Mouse (Mus musculus) cerebellum, adult 2 months (tissue): ENCODE results near the gene Robo4. TPM values are rescaled to one million over a fixed set of nuclear protein-coding genes. Genes with fewer than 3 reads are reported as not detected.
A peak's percentile ranks its signal among the peaks of the same experiment; 100 is the strongest.

Experiments used
- DNase-seq, 2 experiments: peaks; one replicate each; pipeline ENCODE4 v3.0.0; 2021
- H3K27ac ChIP-seq: fragments of 200-500 bp; 2 replicates; pipeline ENCODE4 v1.5.1; 2012; ENCODE audit warnings: low read length, control low read depth, inconsistent platforms; ENCODE audit not compliant: insufficient read depth
- H3K27me3 ChIP-seq: fragments of 200-500 bp; 2 replicates; pipeline ENCODE4 v1.6.1; 2012; ENCODE audit warnings: inconsistent platforms, mild to moderate bottlenecking, low read length, moderate library complexity; ENCODE audit not compliant: control insufficient read depth, insufficient read depth
- H3K4me1 ChIP-seq: fragments of 200-500 bp; 2 replicates; pipeline ENCODE4 v1.6.1; 2011; ENCODE audit warnings: low read length; ENCODE audit not compliant: control insufficient read depth, insufficient read depth
- H3K4me3 ChIP-seq: fragments of 200-500 bp; replicated peaks from 2 replicates; pipeline ENCODE3; 2011; ENCODE audit warnings: mild to moderate bottlenecking, low read depth, low read length, control low read depth; ENCODE audit not compliant: insufficient read depth
- CTCF ChIP-seq: fragments of 200-500 bp; IDR thresholded peaks from 2 replicates; pipeline ENCODE4 v1.5.1; 2011; ENCODE audit warnings: low read depth, mild to moderate bottlenecking, control low read depth, low read length, moderate library complexity, borderline replicate concordance; ENCODE audit not compliant: insufficient read depth
- POLR2A ChIP-seq: fragments of 200-500 bp; IDR thresholded peaks from 2 replicates; pipeline ENCODE4 v1.6.1; 2011; ENCODE audit warnings: low read length, control low read depth, borderline replicate concordance; ENCODE audit not compliant: insufficient read depth
- WGBS: fragments of 180-500 bp; shearing (Covaris S2); methylation state at CpG from one replicate; pipeline ENCODE4 v1.1.7; 2018; 5-methylcytosine and 5-hydroxymethylcytosine counted together
- polyA plus RNA-seq: library from polyadenylated mRNA; depleted of rRNA; stranded (reverse); fragments of >200 nt; gene quantifications from 2 replicates; pipeline ENCODE4 v1.2.3, GENCODE M21; 2012; rRNA removed

The Robo4 gene
- 5.7 and 5.9 TPM in 2 replicates for polyA plus RNA-seq

- Histone ChIP-seq H3K4me1 (no peaks in the 10 kb centered on the region), H3K27ac (no peak within 1 kb of the TSS), H3K27me3 (no peaks in the 10 kb centered on the region), H3K4me3 (no peak within 1 kb of the TSS)
- TF ChIP-seq POLR2A = no peak
- TF ChIP-seq CTCF = no peak
- DNase-seq = no peak
- 19% methylated on average over 7 of the region's 7 CpGs for WGBS
Measured at GRCm38 (mm10) chr9:37401802-37402201, at the start of gene Robo4. Gene Robo4 (plus strand): TSS chr9:37401897.

DNA sequence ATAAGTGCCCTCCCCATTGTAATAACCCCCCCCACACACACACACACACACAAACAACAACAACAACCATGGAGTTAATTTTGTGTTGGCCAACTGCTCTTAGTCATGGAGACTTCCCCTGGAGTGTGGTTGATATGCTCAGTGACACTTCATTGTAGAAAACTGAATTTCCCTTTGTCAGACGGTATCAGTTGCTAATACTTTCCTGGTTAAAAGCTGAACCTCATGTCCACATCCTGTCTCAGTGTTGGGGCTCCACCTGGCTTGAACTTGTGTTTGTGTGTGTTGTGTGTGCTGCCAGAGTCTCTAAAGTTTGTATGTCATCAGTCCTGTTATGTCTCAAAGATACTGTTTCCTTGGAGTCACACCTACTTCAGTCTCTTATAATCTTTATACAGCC lies 47.2 kb upstream of the Robo4 start:
- no peak overlapping the region for H3K27ac ChIP-seq
- 68% methylated on average over 1 of the region's 1 CpGs for WGBS
- DNase-seq = no peak
- no peak for TF ChIP-seq CTCF
- TF ChIP-seq POLR2A = no peak
- H3K27me3 ChIP-seq = no peaks in the 10 kb centered on the region
- H3K4me1 ChIP-seq = no peaks in the 10 kb centered on the region; the same call in 1 of the 2 replicates
- H3K4me3 ChIP-seq = no peak overlapping the region

DNA sequence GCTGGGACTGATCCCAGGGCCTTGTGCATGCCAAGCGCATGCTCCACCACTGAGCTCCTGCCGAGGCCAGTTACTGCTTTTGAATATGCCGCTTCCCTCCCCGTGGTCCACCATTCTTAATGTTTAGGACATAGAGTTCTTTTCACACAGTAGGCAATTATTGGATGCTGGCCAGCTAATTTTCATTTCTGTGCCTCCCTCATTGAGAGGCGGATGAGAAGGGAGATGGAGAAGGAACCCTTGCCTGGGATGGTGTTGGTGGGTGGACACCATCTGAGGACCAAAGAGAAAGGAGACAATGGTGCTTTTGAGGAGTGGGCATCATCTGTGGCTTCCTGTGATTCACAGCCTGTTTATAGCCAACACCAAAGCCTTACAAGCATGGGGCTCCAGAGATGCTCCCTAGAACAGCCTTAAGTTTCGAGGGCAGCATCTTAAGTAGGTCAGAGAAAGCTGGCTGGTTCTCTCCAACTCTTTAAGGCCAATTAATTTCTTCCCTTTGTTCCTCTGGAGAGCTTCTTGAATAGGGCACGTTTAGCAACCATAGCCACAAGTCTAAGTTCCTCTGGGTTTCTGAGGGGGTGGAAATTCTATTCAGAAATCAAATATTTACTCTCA lies 42.9 kb upstream of the Robo4 start:
- H3K27ac ChIP-seq = peak overlapping the region; percentile 82; the same call in 1 of the 2 replicates
- no peaks in the 10 kb centered on the region; the same call in 1 of the 2 replicates for H3K4me1 ChIP-seq
- peak; percentile 19 to 44 for DNase-seq
- no peaks in the 10 kb centered on the region for H3K27me3 ChIP-seq
- no peak overlapping the region for H3K4me3 ChIP-seq
- TF ChIP-seq CTCF = no peak
- no peak for TF ChIP-seq POLR2A
- WGBS = 22% methylated on average over 7 of the region's 7 CpGs

DNA sequence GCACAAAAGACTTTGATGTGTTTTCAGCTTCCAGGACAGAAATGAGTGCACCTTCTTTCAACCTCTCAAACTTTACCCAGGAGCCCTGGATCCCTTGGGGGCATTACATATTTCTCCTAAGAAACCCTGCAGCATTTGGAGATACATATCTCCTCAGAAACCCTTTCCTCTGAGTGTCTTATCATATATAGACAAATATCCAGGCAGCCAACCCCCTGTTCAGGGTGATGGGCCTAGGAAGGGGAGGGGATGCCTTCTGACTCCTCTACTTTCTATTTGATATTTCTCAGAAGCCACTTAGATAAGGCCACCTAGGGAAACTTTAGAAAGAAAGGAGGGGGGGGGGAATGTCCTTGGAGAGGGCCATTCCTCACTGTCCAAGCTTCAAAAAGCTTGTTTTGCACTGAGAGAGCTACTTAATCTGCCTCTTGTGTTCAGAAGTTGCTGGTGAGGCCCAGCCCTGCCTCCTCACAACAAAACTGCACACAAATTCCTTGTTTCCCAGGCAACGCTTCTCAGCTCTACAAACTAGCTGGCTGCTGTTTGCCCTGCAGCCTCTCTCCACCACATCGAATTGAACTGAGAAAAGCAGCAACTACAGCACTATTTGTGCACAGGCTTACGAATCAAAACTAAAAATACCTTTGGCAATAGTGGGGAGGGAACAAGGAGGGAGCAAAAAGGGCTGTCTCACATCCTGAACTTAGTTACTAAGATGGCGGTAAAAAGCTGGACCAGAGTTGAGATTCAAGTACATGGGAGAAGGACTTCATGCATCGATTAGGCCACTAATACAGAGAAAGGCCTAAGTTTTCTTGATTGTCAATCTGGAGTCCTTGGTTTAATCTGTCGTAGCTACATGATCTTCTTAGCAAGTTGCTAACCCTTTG lies 42.1 kb upstream of the Robo4 start:
- WGBS = 29% methylated on average over 6 of the region's 6 CpGs
- TF ChIP-seq CTCF = no peak
- TF ChIP-seq POLR2A = no peak
- peak; percentile 12 to 46 for DNase-seq
- no peaks in the 10 kb centered on the region; the same call in 1 of the 2 replicates for H3K4me1 ChIP-seq
- H3K27ac ChIP-seq = peak overlapping the region; percentile 54; the same call in 1 of the 2 replicates
- no peaks in the 10 kb centered on the region for H3K27me3 ChIP-seq
- no peak overlapping the region for H3K4me3 ChIP-seq

- DNase-seq = no peak
- no peak for TF ChIP-seq CTCF
- no peak for TF ChIP-seq POLR2A
- Histone ChIP-seq H3K4me1 (no peaks in the 10 kb centered on the region; the same call in 1 of the 2 replicates), H3K27me3 (no peaks in the 10 kb centered on the region), H3K4me3 (no peak overlapping the region), H3K27ac (no peak overlapping the region)
Measured at GRCm38 (mm10) chr9:37362084-37362483, 39.6 kb upstream of the Robo4 start.

- Histone ChIP-seq H3K27me3 (no peaks in the 10 kb centered on the region), H3K27ac (no peak overlapping the region), H3K4me1 (no peaks in the 10 kb centered on the region; the same call in 1 of the 2 replicates), H3K4me3 (no peak overlapping the region)
- DNase-seq = no peak
- 44% methylated on average over 1 of the region's 1 CpGs for WGBS
- no peak for TF ChIP-seq CTCF
- TF ChIP-seq POLR2A = no peak
Measured at GRCm38 (mm10) chr9:37362881-37363280, 38.8 kb upstream of the Robo4 start.

DNA sequence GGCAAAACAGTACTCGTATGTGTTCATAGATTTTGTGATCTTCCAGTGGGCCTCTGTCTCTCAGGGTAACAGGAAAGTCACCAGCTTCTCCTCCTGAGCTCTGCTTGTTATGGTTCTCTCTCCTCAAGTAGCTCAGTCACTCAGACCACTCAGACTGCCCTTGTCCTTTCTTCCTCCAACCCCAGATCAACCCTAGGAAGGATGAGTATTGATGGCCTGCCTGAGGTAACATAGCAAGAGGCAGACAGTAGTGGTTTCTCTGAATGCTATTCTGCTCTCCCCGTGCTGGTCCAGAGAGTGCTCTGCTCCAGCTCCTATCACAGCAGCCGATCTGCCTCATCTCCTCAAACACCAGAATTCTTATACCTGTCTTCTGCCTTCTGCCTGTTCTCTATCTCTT lies 38.1 kb upstream of the Robo4 start:
- DNase-seq = no peak
- H3K27ac ChIP-seq = no peak overlapping the region; the same call in 1 of the 2 replicates
- whole genome bisulfite sequencing = 66% methylated on average over 3 of the region's 3 CpGs

More for the DNA sequence above, 38.1 kb upstream of the Robo4 start:
- H3K4me1 ChIP-seq = no peaks in the 10 kb centered on the region; the same call in 1 of the 2 replicates
- H3K27me3 ChIP-seq = no peaks in the 10 kb centered on the region
- TF ChIP-seq CTCF = no peak
- no peak for TF ChIP-seq POLR2A
- H3K4me3 ChIP-seq = no peak overlapping the region
